Mouse (Mus musculus) embryonic facial prominence, embryonic 10.5 days (tissue): ENCODE measurements around the gene Spsb1. TPM values are rescaled to one million over a fixed set of nuclear protein-coding genes. Genes with fewer than 3 reads are reported as not detected.

Experiments
- DNase-seq: peaks from one replicate; pipeline ENCODE4 v3.0.0-alpha.2; 2017; ENCODE audit warnings: low spot score
- H3K27ac ChIP-seq: fragments of 300-500 bp; sonication (generic); replicated peaks from 2 replicates; pipeline ENCODE4 v1.5.1; 2016; ENCODE audit warnings: mild to moderate bottlenecking
- H3K27me3 ChIP-seq: fragments of 300-500 bp; sonication (generic); replicated peaks from 2 replicates; pipeline ENCODE4 v1.6.1; 2016; ENCODE audit warnings: low read depth, mild to moderate bottlenecking; ENCODE audit not compliant: poor library complexity, severe bottlenecking
- H3K36me3 ChIP-seq: fragments of 300-500 bp; sonication (generic); replicated peaks from 2 replicates; pipeline ENCODE4 v1.6.1; 2016; ENCODE audit warnings: mild to moderate bottlenecking, moderate library complexity
- H3K4me1 ChIP-seq: fragments of 300-500 bp; sonication (generic); 2 replicates; pipeline ENCODE4 v1.6.1; 2016
- H3K4me3 ChIP-seq: fragments of 300-500 bp; sonication (generic); 2 replicates; pipeline ENCODE4 v1.5.1; 2016; ENCODE audit warnings: mild to moderate bottlenecking, moderate library complexity
- H3K9me3 ChIP-seq: fragments of 300-500 bp; sonication (generic); 2 replicates; pipeline ENCODE4 v1.6.1; 2016; ENCODE audit warnings: mild to moderate bottlenecking
- WGBS: fragments of 180-500 bp; shearing (Covaris S2); methylation state at CpG from one replicate; pipeline ENCODE4 v1.1.7; 2016; 5-methylcytosine and 5-hydroxymethylcytosine counted together
- polyA plus RNA-seq: library from polyadenylated mRNA; unstranded; fragments of >200 nt; fragmentation: Nextera tagmentation; extraction: Ambion mirVana; gene quantifications from 2 replicates; pipeline ENCODE4 v1.2.1, GENCODE M21; 2016

The Spsb1 gene
- polyA plus RNA-seq, 1 experiment from 2014 or later = 21.4 TPM

DNA sequence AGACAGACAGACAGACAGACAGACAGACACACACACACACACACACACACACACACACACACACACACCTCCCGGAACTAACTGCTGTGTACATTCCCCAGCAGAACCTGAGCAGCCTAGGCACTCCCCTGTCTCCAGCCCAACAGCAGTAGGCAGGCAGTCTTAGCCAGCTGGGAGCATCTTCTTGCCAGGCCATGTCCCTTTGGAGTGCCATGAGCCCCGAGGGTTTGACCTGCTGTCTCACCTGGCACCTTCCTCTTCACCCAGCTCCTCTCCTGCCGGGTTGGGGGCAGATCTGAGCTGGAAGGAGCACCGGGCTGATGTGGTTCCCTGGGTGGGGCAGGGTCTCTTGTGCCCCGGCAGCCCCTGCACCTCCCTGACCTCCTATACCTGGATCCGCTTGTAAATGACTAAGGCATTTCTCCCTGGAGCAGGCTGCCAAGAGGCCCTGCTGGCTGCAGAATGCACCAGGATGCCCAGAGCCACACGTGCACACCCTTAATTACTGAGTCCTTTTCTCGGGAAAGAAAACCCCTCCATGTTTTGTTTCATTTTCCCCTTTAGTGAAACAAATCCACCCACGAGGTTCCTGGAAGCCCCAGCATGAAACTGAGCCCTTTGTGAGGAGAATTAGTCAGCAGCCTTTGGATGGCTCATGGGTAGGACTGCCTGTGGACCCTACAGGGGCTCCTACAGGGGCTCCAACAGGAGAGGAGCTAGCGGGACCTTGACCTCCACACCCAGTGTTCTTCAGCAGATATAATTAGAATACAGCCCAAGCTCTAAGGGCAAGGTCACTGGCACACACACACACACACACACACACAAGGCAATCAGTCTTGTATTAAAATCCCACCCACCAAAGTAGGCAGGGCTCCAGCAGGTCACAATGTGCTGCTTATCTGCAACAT lies 11.8 kb downstream of the Spsb1 start:
- peak overlapping the region; percentile 78 for H3K27ac ChIP-seq

GRCm38 (mm10) chr4:149941067-149941755 lies 13.6 kb downstream of the Spsb1 start:
- Histone ChIP-seq H3K4me3 (no peak overlapping the region), H3K9me3 (no peaks in the 10 kb centered on the region), H3K36me3 (no peaks in the 10 kb centered on the region), H3K27me3 (no peaks in the 10 kb centered on the region), H3K4me1 (peaks cover 100% of the 10 kb centered on the region), H3K27ac (peak overlapping the region; percentile 35; the same call in 1 of the 2 replicates)
- DNase-seq = no peak
- WGBS = 87% methylated on average over 18 of the region's 18 CpGs

More for the DNA sequence above, 11.8 kb downstream of the Spsb1 start:
- peaks cover 8% of the 10 kb centered on the region; the same call in 1 of the 2 replicates for H3K27me3 ChIP-seq
- WGBS = 52% methylated on average over 10 of the region's 10 CpGs
- DNase-seq = no peak
- H3K36me3 ChIP-seq = no peaks in the 10 kb centered on the region
- H3K4me1 ChIP-seq = peaks cover 99% of the 10 kb centered on the region
- H3K9me3 ChIP-seq = no peaks in the 10 kb centered on the region
- no peak overlapping the region for H3K4me3 ChIP-seq

DNA sequence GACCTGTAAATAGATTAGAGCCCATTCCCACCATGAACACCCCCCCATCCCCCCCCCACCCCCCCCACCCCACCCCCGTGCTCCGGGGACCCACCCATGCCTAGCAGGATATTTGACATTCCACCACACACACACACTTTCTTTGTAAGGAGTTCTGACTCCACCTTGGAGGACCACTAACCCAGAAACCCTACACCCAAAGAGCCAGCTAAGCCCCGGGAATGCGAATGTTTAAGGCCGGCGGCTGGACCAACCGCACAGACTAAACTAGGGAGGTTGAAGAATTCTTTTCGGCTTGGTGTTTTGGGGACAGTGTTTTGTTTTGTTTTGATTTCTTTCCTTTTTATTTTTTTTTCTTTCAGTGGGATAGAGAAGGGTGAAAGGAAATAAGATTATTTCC lies 16.1 kb downstream of the Spsb1 start:
- H3K36me3 ChIP-seq = no peaks in the 10 kb centered on the region; the same call in 1 of the 2 replicates
- H3K4me1 ChIP-seq = peaks cover 79% of the 10 kb centered on the region
- H3K9me3 ChIP-seq = no peaks in the 10 kb centered on the region
- H3K27ac ChIP-seq = peak overlapping the region; percentile 72; the same call in 1 of the 2 replicates
- peak; percentile 64 for DNase-seq
- H3K27me3 ChIP-seq = no peaks in the 10 kb centered on the region
- H3K4me3 ChIP-seq = no peak overlapping the region
- 37% methylated on average over 8 of the region's 8 CpGs for WGBS

DNA sequence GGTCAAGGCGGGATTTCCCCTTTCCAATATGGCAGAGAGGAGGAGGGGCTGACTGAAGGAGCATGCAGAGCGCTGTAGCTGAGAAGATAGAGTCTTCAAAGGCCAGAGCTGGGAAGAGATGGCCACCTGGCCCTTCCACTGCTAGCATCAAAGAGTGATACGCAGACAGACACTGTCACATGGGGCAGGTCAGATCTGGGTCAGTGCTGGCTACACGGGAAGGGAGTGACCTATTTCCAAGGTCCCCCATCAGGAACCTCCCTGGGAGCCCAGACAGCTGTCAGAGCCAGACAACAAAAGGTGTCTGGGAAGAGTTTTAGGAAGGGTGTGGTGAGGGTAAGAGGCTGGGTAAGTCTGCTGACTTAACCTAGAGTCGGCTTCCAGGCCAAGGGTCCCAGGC lies 17.9 kb downstream of the Spsb1 start:
- Histone ChIP-seq H3K36me3 (peaks cover 12% of the 10 kb centered on the region), H3K4me3 (no peak overlapping the region), H3K4me1 (peaks cover 69% of the 10 kb centered on the region), H3K9me3 (peaks cover under 1% of the 10 kb centered on the region; the same call in 1 of the 2 replicates), H3K27ac (peak overlapping the region; percentile 20), H3K27me3 (no peaks in the 10 kb centered on the region)
- peak; percentile 38 for DNase-seq
- WGBS = 58% methylated on average over 5 of the region's 5 CpGs

DNA sequence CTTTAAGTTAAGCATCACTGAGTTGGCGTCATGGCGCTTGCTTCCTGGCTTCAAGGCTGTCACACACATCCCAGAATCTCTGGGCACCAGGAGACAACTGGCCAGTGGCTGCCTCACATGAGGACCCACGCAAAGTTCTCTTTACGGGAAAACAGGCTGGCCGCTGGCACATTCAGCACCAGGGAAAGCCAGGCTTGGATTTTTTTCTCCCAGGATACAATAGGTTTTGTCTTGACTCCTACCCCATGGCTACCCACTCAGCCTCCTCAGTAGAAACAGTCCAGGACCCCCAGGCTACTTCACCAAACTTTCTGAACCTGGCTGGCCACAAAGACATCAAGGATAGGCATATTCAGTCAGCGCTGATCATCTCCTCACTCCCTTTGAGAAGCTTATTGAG lies 19.4 kb downstream of the Spsb1 start:
- peaks cover 15% of the 10 kb centered on the region for H3K36me3 ChIP-seq
- no peak for DNase-seq
- peaks cover 60% of the 10 kb centered on the region for H3K4me1 ChIP-seq

GRCm38 (mm10) chr4:149933519-149934245 lies 21.2 kb downstream of the Spsb1 start:
- no peaks in the 10 kb centered on the region for H3K27me3 ChIP-seq
- DNase-seq = no peak
- H3K27ac ChIP-seq = no peak overlapping the region
- H3K36me3 ChIP-seq = peaks cover 15% of the 10 kb centered on the region
- 90% methylated on average over 16 of the region's 16 CpGs for WGBS
- H3K4me3 ChIP-seq = no peak overlapping the region
- peaks cover 52% of the 10 kb centered on the region for H3K4me1 ChIP-seq
- peaks cover 3% of the 10 kb centered on the region; the same call in 1 of the 2 replicates for H3K9me3 ChIP-seq

More for the DNA sequence above, 19.4 kb downstream of the Spsb1 start:
- no peaks in the 10 kb centered on the region for H3K27me3 ChIP-seq
- 89% methylated on average over 6 of the region's 6 CpGs for WGBS
- peaks cover 3% of the 10 kb centered on the region; the same call in 1 of the 2 replicates for H3K9me3 ChIP-seq
- H3K27ac ChIP-seq = no peak overlapping the region
- no peak overlapping the region for H3K4me3 ChIP-seq

- 91% methylated on average over 7 of the region's 7 CpGs for WGBS
- DNase-seq = no peak
- Histone ChIP-seq H3K27me3 (no peaks in the 10 kb centered on the region), H3K4me3 (no peak overlapping the region), H3K9me3 (peaks cover 3% of the 10 kb centered on the region; the same call in 1 of the 2 replicates), H3K4me1 (peaks cover 45% of the 10 kb centered on the region), H3K36me3 (peaks cover 15% of the 10 kb centered on the region), H3K27ac (no peak overlapping the region)
These were observed 21.8 kb downstream of the Spsb1 start for GRCm38 (mm10) chr4:149933025-149933424.

DNA sequence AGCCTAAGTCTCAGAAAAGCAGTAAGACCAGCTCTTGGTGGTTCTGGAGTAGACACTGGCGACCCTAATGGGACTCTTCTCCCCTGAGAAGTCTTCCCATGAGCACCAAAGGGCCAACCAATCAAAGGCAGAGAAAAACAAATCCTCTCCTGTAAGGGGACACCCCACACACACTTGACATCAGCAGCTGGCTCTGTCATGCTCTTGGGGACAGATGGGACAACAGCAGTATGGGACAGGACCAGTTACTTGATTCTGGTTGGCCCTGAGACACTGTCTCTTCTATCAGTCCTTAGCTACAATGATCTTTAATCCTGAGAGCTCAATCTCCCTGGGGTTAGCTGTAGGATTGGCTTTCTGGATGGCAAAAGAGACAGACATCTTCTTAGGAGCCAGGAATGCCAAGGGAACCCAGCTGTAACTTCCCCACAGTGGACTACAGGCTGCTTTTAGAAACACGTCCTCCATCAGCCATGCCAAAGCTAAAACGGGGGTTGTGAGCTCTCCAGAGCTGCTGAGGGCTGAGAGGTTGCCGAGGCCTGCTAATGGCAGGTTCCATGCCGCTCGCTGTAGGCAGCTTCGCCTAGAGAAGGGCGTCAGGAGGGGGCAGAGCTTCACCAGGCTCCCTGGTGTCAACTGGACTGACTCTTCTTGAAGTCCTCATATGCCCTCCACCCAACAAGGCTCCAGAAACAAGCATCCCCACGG lies 22.6 kb downstream of the Spsb1 start:
- WGBS = 90% methylated on average over 9 of the region's 9 CpGs
- no peak for DNase-seq
- Histone ChIP-seq H3K27me3 (no peaks in the 10 kb centered on the region), H3K9me3 (peaks cover 3% of the 10 kb centered on the region; the same call in 1 of the 2 replicates), H3K27ac (no peak overlapping the region), H3K36me3 (peaks cover 15% of the 10 kb centered on the region), H3K4me3 (no peak overlapping the region), H3K4me1 (peaks cover 38% of the 10 kb centered on the region)

DNA sequence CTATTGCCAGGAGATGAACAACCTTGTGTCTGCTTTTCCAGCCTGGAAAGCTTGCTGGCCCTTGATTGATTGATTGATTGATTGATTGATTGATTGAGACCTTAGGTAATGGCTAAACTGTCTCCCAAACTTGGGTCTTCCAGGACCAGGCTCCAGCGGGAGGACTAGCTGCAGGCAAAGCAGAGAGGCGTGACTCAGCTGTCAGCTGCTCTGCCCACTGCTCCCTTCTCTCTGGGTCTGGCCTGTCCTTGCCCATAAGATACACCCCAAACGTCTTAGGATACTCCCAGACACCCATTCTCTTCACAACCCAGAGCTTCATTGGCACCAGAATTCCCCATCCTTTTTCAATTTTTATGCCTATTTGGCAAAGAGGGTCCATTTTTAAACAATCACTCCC lies 24.1 kb downstream of the Spsb1 start:
- no peaks in the 10 kb centered on the region for H3K27me3 ChIP-seq
- H3K9me3 ChIP-seq = peaks cover 6% of the 10 kb centered on the region; the same call in 1 of the 2 replicates
- H3K36me3 ChIP-seq = peaks cover 19% of the 10 kb centered on the region
- no peak for DNase-seq
- H3K27ac ChIP-seq = no peak overlapping the region
- H3K4me1 ChIP-seq = peaks cover 27% of the 10 kb centered on the region; the same call in 1 of the 2 replicates
- WGBS = 64% methylated on average over 3 of the region's 3 CpGs
- no peak overlapping the region for H3K4me3 ChIP-seq

DNA sequence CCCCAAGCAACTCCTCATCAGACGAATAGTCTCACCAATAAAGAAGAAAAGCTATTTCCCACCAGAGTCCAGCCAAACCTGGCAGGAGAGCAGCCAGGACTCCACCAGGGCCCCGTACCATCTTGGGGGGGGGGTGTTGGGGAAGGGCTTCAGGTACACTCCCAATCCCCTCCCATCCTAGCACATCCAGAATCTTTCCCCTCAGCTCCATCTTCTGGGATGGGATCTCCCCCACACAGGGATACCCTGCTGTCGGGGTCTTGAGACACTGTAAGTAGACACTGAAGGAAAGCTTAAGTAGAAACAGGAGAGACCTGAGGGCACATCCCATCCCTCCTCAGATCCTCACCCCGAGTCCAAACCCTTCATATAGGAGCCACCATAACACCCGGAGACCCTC lies 31.8 kb downstream of the Spsb1 start:
- peaks cover 68% of the 10 kb centered on the region for H3K4me1 ChIP-seq
- 58% methylated on average over 4 of the region's 5 CpGs for WGBS
- peaks cover 21% of the 10 kb centered on the region for H3K36me3 ChIP-seq
- H3K27ac ChIP-seq = peak overlapping the region; percentile 90
- no peak overlapping the region; the same call in 1 of the 2 replicates for H3K4me3 ChIP-seq
- H3K9me3 ChIP-seq = peaks cover 5% of the 10 kb centered on the region; the same call in 1 of the 2 replicates
- DNase-seq = peak; percentile 20
- H3K27me3 ChIP-seq = no peaks in the 10 kb centered on the region

DNA sequence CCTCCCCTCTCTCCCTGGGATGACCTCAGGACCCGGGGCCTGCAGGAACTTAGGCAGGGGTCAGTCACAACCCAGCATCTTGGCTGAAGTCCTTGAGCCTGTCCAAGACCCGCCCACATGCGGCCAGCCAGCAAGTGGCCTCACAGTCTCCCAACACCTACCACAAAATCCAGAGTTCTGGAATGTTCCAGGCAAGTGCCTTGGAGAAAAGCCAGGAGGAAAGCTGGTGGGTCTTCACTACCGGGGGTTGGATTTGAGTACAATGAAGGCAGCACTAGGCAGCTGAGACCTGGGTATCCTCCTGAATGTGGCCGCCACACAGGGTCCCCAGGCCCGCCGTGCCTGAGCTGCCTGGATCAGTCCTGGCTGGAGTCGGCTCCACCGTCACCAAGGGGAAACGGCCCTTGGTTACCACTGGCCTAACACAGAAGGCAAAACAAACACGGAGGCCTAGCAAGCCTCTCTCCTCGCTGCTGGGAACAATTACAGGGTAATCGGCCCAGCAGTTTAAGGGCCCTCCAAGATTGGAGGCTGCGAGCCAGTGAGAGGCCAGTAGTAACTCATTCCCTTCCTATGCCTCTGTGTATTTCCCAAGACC lies 32.6 kb downstream of the Spsb1 start:
- no peaks in the 10 kb centered on the region for H3K27me3 ChIP-seq
- H3K36me3 ChIP-seq = peaks cover 21% of the 10 kb centered on the region
- peaks cover 76% of the 10 kb centered on the region for H3K4me1 ChIP-seq
- 21% methylated on average over 14 of the region's 14 CpGs for WGBS
- H3K27ac ChIP-seq = peak overlapping the region; percentile 90
- peak; percentile 89 for DNase-seq
- peak overlapping the region; percentile 19 for H3K4me3 ChIP-seq
- H3K9me3 ChIP-seq = peaks cover 5% of the 10 kb centered on the region; the same call in 1 of the 2 replicates
